Mouse (Mus musculus): ENCODE results near the gene Hsd11b2. TPM values are rescaled to one million over a fixed set of nuclear protein-coding genes. Genes with fewer than 3 reads are reported as not detected.

Hsd11b2 gene
- polyA plus RNA-seq, 1 experiment from 2014 or later = 4.1 TPM

DNA sequence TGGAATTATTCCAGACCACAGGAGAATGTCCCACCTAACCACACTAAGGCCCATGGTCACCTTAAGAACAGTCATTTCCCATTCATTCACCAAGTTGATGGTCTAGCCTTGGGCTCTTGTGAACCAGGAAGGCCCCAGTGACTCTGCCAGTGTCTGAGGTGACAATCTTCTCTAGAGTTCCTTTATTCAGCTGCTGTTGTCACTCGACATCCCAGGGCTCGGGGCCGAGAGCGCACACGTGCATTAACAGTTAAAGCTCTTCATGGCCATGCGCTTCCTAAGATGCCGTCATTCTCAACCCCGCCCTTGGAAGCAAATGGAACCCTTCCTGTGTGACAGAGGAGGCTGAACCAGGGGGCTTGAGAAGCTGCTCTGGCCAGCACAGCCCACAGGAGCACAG is 36.4 kb upstream of the Hsd11b2 start:
- Histone ChIP-seq H3K4me2 (replicated peaks; ENCODE audit: low read depth) (no peak overlapping the region), H3K27ac (ENCODE audit: low read depth, low read length) (no peak overlapping the region), H3K36me3 (ENCODE audit: control insufficient read depth, insufficient read depth) (peaks cover 8% of the 10 kb centered on the region; the same call in 1 of the 2 replicates), H3K27me3 (replicated peaks; ENCODE audit: control insufficient read depth, insufficient read depth, low read length) (no peaks in the 10 kb centered on the region), H3K4me1 (replicated peaks; ENCODE audit: control insufficient read depth, insufficient read depth, low read length) (no peaks in the 10 kb centered on the region), H3K9me3 (ENCODE audit: control insufficient read depth) (no peaks in the 10 kb centered on the region), H3K4me3 (ENCODE audit: low read depth, low read length) (no peak overlapping the region), H3K9ac (ENCODE audit: low read depth, low read length) (no peak overlapping the region)
- 75% methylated on average over 8 of the region's 8 CpGs for WGBS
- no peak for ATAC-seq
- no peak for TF ChIP-seq CTCF (IDR thresholded peaks at IDR 0.05; ENCODE audit: low read depth)

DNA sequence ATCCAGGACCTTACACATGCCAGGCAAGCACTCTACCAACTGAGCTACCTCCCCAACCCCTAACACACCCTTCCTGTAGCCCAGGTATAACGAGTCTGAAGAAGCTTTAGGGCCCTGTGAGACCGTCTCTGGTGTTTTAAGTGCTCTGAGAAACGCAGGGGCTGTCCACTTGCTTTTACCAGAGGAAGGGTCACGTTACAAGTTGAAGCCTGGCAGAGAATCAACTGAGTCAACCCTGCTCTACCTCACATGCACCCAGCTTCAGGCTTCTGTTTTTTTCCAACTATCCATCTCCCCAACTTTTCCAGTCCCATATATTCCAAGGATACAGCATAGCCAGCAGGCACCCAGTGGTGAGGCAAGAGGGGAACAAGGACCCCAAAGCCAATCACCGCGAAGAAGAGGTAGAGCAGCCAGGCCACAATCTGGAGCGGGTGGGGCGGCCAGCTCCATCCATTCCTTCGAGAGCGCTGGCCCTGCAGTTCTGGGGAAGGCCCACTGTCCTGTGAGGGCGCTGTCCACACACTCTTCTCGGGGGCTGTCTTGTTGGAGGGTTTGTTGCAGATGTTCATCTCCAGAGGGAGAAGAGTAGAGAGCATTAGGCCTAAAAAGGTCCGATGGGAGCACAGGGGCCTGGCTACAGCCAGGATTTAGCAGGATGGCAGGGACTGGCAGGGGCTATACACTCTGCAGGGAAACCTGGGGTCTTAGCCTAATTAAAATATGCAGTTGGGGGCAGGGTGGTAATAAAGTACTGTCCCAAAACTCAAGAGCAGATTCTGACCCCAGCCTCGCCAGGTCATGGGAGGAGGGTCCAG is 35.1 kb upstream of the Hsd11b2 start:
- Histone ChIP-seq H3K9me3 (ENCODE audit: control insufficient read depth) (no peaks in the 10 kb centered on the region), H3K27me3 (replicated peaks; ENCODE audit: control insufficient read depth, insufficient read depth, low read length) (no peaks in the 10 kb centered on the region), H3K9ac (ENCODE audit: low read depth, low read length) (no peak overlapping the region), H3K27ac (ENCODE audit: low read depth, low read length) (no peak overlapping the region), H3K4me1 (replicated peaks; ENCODE audit: control insufficient read depth, insufficient read depth, low read length) (no peaks in the 10 kb centered on the region), H3K4me2 (replicated peaks; ENCODE audit: low read depth) (no peak overlapping the region), H3K36me3 (ENCODE audit: control insufficient read depth, insufficient read depth) (peaks cover 7% of the 10 kb centered on the region; the same call in 1 of the 2 replicates), H3K4me3 (ENCODE audit: low read depth, low read length) (no peak overlapping the region)
- WGBS = 54% methylated on average over 14 of the region's 14 CpGs
- ATAC-seq = 0 out of 2 replicates have a peak, but pooled peaks have one; percentile 13
- TF ChIP-seq CTCF (IDR thresholded peaks at IDR 0.05; ENCODE audit: low read depth) = peak; percentile 80

DNA sequence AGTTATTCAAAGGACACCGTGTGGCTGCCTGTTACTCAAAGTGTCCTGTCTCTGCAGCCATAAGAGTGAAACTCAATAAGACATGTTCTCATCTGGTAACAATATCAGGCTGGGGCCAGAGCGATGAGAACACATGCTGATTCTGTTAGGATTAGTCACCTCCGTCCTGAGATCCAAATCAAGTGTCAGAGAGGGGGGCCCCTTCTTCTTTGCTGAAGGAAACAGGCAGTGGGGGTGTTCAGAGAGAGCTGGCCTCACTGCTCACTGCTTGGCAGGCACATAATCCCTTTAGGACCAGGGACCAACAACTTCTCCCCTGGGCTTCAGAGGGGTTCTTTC is 34.6 kb upstream of the Hsd11b2 start:
- no peak for ATAC-seq
- Histone ChIP-seq H3K4me2 (replicated peaks; ENCODE audit: low read depth) (no peak overlapping the region), H3K9ac (ENCODE audit: low read depth, low read length) (no peak overlapping the region), H3K27me3 (replicated peaks; ENCODE audit: control insufficient read depth, insufficient read depth, low read length) (no peaks in the 10 kb centered on the region), H3K9me3 (ENCODE audit: control insufficient read depth) (no peaks in the 10 kb centered on the region), H3K27ac (ENCODE audit: low read depth, low read length) (no peak overlapping the region), H3K36me3 (ENCODE audit: control insufficient read depth, insufficient read depth) (0 out of 2 replicates have a peak, but pooled peaks cover 4% of the 10 kb centered on the region), H3K4me3 (ENCODE audit: low read depth, low read length) (no peak overlapping the region), H3K4me1 (replicated peaks; ENCODE audit: control insufficient read depth, insufficient read depth, low read length) (no peaks in the 10 kb centered on the region)
- 69% methylated on average over 3 of the region's 3 CpGs for WGBS
- TF ChIP-seq CTCF (IDR thresholded peaks at IDR 0.05; ENCODE audit: low read depth) = no peak

DNA sequence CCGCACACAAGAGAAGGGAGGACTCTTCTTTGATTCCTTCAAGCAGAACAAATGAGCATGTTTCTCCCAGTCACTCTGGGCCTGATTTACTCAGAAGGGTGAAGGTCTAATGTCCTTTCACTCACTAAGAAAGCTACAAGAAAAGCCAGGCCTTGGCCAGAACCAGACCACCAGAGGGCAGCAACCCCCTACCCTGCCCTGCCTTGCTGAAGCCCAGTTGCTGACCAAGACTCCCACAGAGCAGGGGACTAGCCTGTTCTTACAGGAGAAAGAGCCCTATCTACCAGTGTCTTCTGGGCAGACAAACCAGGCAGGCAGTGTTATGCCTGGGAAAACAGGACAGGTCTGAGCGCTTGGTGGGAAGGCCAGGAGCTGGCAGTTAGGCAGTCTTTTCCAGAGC is 34.2 kb upstream of the Hsd11b2 start:
- Histone ChIP-seq H3K9me3 (ENCODE audit: control insufficient read depth) (no peaks in the 10 kb centered on the region), H3K36me3 (ENCODE audit: control insufficient read depth, insufficient read depth) (0 out of 2 replicates have a peak, but pooled peaks cover 4% of the 10 kb centered on the region), H3K9ac (ENCODE audit: low read depth, low read length) (no peak overlapping the region), H3K4me3 (ENCODE audit: low read depth, low read length) (no peak overlapping the region), H3K27me3 (replicated peaks; ENCODE audit: control insufficient read depth, insufficient read depth, low read length) (no peaks in the 10 kb centered on the region), H3K4me2 (replicated peaks; ENCODE audit: low read depth) (no peak overlapping the region), H3K27ac (ENCODE audit: low read depth, low read length) (no peak overlapping the region), H3K4me1 (replicated peaks; ENCODE audit: control insufficient read depth, insufficient read depth, low read length) (no peaks in the 10 kb centered on the region)
- WGBS = 58% methylated on average over 2 of the region's 2 CpGs
- no peak for ATAC-seq
- TF ChIP-seq CTCF (IDR thresholded peaks at IDR 0.05; ENCODE audit: low read depth) = peak; percentile 77

DNA sequence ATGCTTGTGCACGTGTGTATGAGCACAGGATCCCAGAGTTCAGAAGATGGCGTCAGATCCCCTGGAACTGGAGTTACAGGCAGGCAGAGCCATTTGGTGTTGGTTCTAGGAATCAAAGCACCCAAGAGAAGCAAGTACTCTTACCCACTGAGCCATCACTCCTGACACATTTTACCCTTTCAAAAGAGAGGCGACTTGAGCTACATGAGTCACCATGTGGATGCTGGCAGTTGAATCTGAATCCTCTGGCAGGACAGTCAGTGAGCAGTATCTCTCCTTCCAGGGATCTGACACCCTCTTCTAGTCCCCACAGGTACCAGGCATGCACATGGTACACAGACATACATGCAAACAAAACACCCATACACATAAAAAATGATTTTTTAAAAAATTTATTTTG is 30.5 kb upstream of the Hsd11b2 start:
- no peaks in the 10 kb centered on the region for H3K27me3 ChIP-seq (replicated peaks; ENCODE audit: control insufficient read depth, insufficient read depth, low read length)

DNA sequence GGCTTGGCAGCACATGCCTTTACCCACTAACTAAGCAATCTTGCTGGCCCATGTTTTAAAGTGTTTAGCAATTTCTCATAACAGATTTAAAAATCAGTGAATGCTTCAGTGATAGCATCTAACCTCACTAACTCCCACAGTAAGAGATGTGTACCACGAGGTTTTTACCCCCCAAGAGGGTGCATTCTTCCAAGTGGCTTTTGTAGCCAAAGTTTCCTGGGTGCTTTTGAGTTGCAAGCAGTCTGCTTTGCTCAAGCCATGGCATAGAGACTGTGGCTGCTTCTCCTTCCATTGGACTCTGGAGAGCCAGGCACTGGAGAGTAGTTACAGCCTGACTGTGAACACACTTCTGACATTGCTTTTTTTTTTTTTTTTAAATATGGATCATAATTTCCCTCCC is 29.3 kb upstream of the Hsd11b2 start:
- no peak for TF ChIP-seq CTCF (IDR thresholded peaks at IDR 0.05; ENCODE audit: low read depth)
- H3K9ac ChIP-seq (ENCODE audit: low read depth, low read length) = no peak overlapping the region
- no peaks in the 10 kb centered on the region for H3K27me3 ChIP-seq (replicated peaks; ENCODE audit: control insufficient read depth, insufficient read depth, low read length)
- 0 out of 2 replicates have a peak, but pooled peaks cover 4% of the 10 kb centered on the region for H3K36me3 ChIP-seq (ENCODE audit: control insufficient read depth, insufficient read depth)
- no peaks in the 10 kb centered on the region for H3K4me1 ChIP-seq (replicated peaks; ENCODE audit: control insufficient read depth, insufficient read depth, low read length)
- no peak for ATAC-seq
- no peak overlapping the region for H3K27ac ChIP-seq (ENCODE audit: low read depth, low read length)
- no peak overlapping the region for H3K4me2 ChIP-seq (replicated peaks; ENCODE audit: low read depth)
- no peak overlapping the region for H3K4me3 ChIP-seq (ENCODE audit: low read depth, low read length)
- WGBS = 42% methylated on average over 1 of the region's 1 CpGs
- H3K9me3 ChIP-seq (ENCODE audit: control insufficient read depth) = no peaks in the 10 kb centered on the region

More for the DNA sequence above, 30.5 kb upstream of the Hsd11b2 start:
- 66% methylated on average over 3 of the region's 3 CpGs for WGBS
- no peak overlapping the region for H3K4me2 ChIP-seq (replicated peaks; ENCODE audit: low read depth)
- H3K4me1 ChIP-seq (replicated peaks; ENCODE audit: control insufficient read depth, insufficient read depth, low read length) = no peaks in the 10 kb centered on the region
- no peak for TF ChIP-seq CTCF (IDR thresholded peaks at IDR 0.05; ENCODE audit: low read depth)
- no peak overlapping the region for H3K9ac ChIP-seq (ENCODE audit: low read depth, low read length)
- no peak overlapping the region for H3K4me3 ChIP-seq (ENCODE audit: low read depth, low read length)
- H3K27ac ChIP-seq (ENCODE audit: low read depth, low read length) = no peak overlapping the region
- H3K36me3 ChIP-seq (ENCODE audit: control insufficient read depth, insufficient read depth) = 0 out of 2 replicates have a peak, but pooled peaks cover 4% of the 10 kb centered on the region
- no peaks in the 10 kb centered on the region for H3K9me3 ChIP-seq (ENCODE audit: control insufficient read depth)
- ATAC-seq = no peak
